Mouse (Mus musculus): ENCODE measurements at regions not wholly inside any gene's neighbourhood (a gene's known extent, or its start where the extent isn't known, plus 50 kb on each side); places are given as distances from the start of the nearest gene placed in this dataset.
A peak's percentile ranks its signal among the peaks of the same experiment; 100 is the strongest.

DNA sequence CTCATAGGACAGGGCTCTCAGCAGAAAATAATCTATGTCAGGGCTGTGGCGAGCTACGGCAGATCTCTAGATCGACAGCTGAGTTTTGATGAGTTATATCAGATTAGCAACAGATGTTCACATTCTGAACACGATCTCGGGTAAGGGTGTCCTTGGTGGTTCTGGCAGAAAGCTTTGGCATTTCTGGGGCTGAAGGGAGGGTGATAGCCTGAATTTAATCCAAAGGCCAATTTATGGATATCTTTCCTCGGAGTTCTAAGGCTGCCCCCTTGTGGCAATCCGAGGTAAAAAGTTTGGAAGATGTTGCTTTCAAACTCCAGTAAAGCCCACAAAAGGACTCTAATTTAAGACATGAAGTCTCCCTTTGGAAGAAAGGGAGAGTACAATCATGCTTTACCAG, 101.3 kb upstream of the Luzp2 start:
- peak; percentile 63 for DNase-seq

DNA sequence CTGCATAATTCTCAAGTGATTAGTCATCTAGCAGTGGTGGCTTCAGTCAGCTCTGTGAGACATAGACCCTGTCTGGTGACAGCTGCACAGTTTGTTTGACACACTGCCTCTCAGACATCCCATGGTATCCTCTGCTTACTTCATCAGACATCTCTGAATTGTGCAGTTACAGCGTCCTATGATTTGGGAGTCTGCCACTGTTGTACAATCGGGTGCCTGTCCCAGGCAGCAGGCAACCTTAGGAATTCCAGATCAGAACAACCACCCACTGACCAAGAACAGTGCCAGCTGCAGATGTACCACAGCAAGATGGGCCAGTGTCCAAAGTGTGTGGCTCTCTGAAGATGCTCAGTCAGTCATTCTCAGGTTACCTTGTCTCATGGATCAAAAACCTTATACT, 100.4 kb upstream of the Luzp2 start:
- DNase-seq: no peak

DNA sequence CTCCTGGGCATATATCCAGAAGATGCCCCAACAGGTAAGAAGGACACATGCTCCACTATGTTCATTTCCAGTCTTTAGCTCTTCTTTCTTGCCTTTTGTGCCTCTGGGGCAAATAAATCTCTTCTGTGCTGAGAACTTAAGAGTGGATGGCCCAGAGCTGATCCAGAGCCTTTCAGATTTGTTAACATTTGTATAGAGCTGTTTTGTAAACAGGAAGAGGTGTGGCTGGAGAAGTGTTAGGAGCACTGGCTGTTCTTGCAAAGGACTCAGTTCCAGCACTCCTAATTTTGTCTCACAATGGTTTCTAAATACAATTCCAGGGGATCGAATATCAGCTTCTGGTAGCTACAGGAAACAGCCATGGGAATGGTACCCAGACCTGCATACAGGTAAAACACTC, 68.0 kb upstream of the Luzp2 start:
- no peak for DNase-seq

DNA sequence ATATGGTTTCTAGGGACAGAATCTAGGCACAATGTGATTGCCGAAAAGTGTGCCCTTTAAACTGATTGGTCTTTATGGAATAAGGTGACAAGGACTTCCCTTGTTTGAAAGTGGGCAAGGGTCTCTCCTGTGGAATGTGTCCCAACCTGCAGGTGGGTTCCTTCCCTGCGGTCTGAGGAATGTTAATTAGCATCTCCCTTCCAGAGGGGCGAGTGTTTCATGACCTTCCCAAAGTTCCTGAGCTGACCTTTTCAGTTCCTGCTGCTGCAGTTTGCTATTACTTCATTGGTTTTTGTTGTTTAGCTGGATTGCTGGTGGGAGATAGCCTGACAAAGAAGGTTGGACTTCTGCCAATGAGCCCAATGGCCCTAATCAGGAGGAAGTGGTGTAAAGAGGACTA, 66.6 kb upstream of the Luzp2 start:
- no peak for DNase-seq

DNA sequence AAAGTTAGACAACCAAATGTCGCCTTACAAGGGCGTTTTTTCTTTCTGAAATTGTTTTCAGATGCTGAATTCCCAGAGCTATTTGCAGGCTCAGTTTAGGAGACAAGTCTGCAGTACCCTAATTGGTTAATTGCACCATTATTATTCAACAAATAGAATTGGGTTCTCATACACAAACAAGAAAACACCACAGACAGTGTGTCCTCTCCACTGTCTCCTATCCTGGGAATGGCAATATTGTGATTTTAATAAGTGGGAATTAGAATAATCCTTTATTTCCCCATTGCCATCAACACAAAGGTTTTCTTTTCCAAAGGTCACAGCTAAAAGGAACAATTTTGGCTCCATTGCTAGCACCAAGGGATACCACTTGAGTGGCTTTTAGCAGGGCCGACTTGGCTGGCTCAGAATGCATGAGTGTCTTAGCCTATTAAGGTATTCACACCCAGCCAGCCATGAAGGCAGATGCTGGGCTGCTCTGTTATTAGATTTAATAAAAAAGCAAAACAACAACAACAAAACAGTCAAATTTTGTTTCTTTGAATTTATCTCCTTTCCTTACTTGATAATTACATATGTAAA, 53.3 kb upstream of the Luzp2 start:
- no peak for DNase-seq

DNA sequence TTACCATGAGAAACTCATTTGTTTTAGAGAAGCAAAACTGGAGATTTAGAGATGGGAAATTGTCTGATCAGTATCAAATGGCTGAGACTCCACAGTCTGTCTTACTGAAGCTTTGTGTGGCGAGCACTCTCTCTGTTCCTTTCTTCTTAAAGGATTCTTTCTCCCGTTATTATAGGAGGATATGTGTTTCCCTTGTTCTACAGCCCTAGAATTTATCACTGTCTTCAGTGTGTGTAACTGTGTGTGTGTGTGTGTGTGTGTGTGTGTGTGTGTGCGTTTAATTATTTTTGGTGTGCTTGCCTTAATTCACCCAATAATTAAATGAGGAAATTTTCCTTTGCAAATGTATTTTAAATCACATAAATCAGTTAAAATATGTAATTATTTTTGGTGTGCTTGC, 52.7 kb upstream of the Luzp2 start:
- no peak for DNase-seq

DNA sequence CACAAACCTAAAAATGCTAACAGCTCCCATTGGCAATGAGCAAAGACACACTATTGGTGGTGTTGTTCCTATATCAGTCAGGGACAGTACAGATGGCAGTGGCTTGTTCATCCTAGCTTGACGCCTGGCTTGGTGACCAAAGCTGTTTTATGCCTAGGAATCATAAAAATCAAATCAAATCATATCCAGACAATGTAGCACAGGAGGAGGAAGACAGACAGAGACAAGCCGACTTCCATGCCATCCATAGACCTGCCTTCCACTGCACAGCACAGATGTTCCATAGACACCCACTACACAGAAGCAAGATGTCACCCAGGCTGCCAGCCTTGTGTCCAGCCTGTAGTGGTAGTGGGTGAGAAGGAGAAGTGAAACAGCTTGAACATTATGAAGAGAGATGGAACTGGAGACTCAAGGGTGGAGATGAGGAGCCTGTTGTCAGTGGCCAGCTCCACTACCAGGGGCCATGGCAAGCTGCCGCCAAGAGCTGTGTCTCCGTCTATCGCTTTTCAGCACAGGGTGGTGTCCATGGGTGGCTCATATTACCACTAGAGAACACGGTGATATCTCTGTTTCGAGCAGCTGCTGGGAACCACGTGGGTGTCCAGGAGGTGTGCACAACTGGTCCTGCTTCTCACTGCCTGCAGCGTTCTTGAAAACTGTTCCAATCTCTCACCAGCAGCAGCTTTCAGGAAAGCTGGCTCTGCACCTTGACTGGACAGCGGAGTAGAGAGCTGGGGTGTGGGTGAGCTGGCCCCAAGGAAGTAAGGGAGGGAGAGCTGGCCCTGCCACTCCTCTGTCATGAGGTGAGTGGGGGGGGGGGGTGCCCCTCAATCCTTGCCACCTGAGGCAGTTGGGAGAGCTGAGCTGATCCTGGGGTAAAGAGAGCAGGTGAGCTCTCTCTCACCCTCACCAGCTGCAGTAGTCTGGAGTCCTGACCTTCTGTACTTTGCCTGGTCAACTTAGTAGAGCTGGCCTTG, 51.5 kb upstream of the Luzp2 start:
- DNase-seq: no peak

Data from adrenal gland, postnatal 14 days (tissue).